In genomic region chr8:36364567-36365231, GRCm38 (mm10) we compare ENCODE assay signal across 26 mouse cellular contexts.
"Had no signal": no experiment of that assay in that cellular context is flagged by ENCODE, and none has a peak within 500 bp of the region (broad histone marks: within the 10 kb centered on the region; RNA-seq: fewer than 3 reads in every experiment).

No protein-coding gene starts in this region.

- H3K9me3 ChIP-seq: heart, embryonic 10.5 days; heart, embryonic 12.5 days; hindbrain, embryonic 10.5 days; hindbrain, embryonic 12.5 days; intestine, embryonic 15.5 days; limb, embryonic 10.5 days; limb, embryonic 12.5 days; liver, embryonic 13.5 days; liver, embryonic 15.5 days had no signal

- H3K27ac ChIP-seq: gastrocnemius, adult 2 months; heart, embryonic 10.5 days; hindbrain, embryonic 10.5 days; hindbrain, embryonic 12.5 days; hindbrain, embryonic 14.5 days; intestine, embryonic 15.5 days; layer of hippocampus, adult 2 months; left cerebral cortex, adult 2 months; limb, embryonic 10.5 days; limb, embryonic 12.5 days; liver, embryonic 13.5 days; liver, embryonic 15.5 days had no signal

- H3K4me1 ChIP-seq: heart, embryonic 10.5 days; heart, embryonic 12.5 days; hindbrain, embryonic 10.5 days; hindbrain, embryonic 12.5 days; intestine, embryonic 15.5 days; limb, embryonic 10.5 days; limb, embryonic 12.5 days; liver, embryonic 13.5 days; liver, embryonic 15.5 days had no signal

- ATAC-seq: inflammation-experienced regulatory T-cells, adult 6 months; intestine, embryonic 15.5 days; intestine, postnatal 0 days had no signal

- H3K4me2 ChIP-seq: heart, embryonic 12.5 days; hindbrain, embryonic 12.5 days; hindbrain, embryonic 14.5 days; intestine, embryonic 15.5 days; limb, embryonic 12.5 days; liver, embryonic 11.5 days; liver, embryonic 13.5 days; liver, embryonic 15.5 days had no signal

- H3K9ac ChIP-seq: heart, embryonic 12.5 days; hindbrain, embryonic 12.5 days; hindbrain, embryonic 14.5 days; intestine, embryonic 15.5 days; limb, embryonic 12.5 days; liver, embryonic 13.5 days; liver, embryonic 15.5 days had no signal

- H3K27me3 ChIP-seq: heart, embryonic 12.5 days; hindbrain, embryonic 12.5 days; intestine, embryonic 15.5 days; limb, embryonic 12.5 days; liver, embryonic 13.5 days; liver, embryonic 15.5 days had no signal

- DNase-seq: gastrocnemius, adult 2 months; gastrocnemius, postnatal 10 days; gastrocnemius, postnatal 25 days; heart, postnatal 10 days; heart, postnatal 4 days; kidney, adult 18-20 months; kidney, adult 8-10 months; kidney, postnatal 10 days; kidney, postnatal 25 days; kidney, postnatal 4 days; liver; liver, embryonic 13.5 days had no signal

- H3K4me3 ChIP-seq: gastrocnemius, adult 2 months; heart, embryonic 10.5 days; heart, embryonic 12.5 days; hindbrain, embryonic 10.5 days; hindbrain, embryonic 12.5 days; intestine, embryonic 15.5 days; layer of hippocampus, adult 2 months; left cerebral cortex, adult 2 months; limb, embryonic 10.5 days; limb, embryonic 12.5 days; liver, embryonic 13.5 days; liver, embryonic 15.5 days had no signal

- H3K36me3 ChIP-seq: heart, embryonic 10.5 days; heart, embryonic 12.5 days; hindbrain, embryonic 10.5 days; hindbrain, embryonic 12.5 days; intestine, embryonic 15.5 days; limb, embryonic 10.5 days; limb, embryonic 12.5 days; liver, embryonic 13.5 days; liver, embryonic 15.5 days had no signal
